Mouse (Mus musculus): ENCODE measurements at regions not wholly inside any gene's neighbourhood (a gene's known extent, or its start where the extent isn't known, plus 50 kb on each side); places are given as distances from the start of the nearest gene placed in this dataset.

- Histone ChIP-seq H3K4me2 (ENCODE audit: low read depth, low read length) (no peak overlapping the region), H3K27me3 (ENCODE audit: insufficient read depth, low read length) (no peaks in the 10 kb centered on the region), H3K27ac (no peak overlapping the region), H3K4me1 (ENCODE audit: insufficient read depth, low read length) (no peaks in the 10 kb centered on the region), H3K36me3 (ENCODE audit: insufficient read depth, low read length) (no peaks in the 10 kb centered on the region), H3K9me3 (ENCODE audit: low read length) (no peaks in the 10 kb centered on the region), H3K9ac (replicated peaks; ENCODE audit: low read length) (no peak overlapping the region), H3K4me3 (ENCODE audit: low read length) (no peak overlapping the region)
- DNase-seq (ENCODE audit: low spot score) (peak; percentile 16), ATAC-seq (no peak)
- no peak for TF ChIP-seq CTCF (IDR thresholded peaks at IDR 0.05; ENCODE audit: low read depth)
Observed at GRCm38 (mm10) chr1:108452776-108453175, 863.0 kb downstream of the Serpinb8 start.

- Histone ChIP-seq H3K9ac (replicated peaks; ENCODE audit: low read length) (no peak overlapping the region), H3K27me3 (ENCODE audit: insufficient read depth, low read length) (no peaks in the 10 kb centered on the region), H3K4me3 (ENCODE audit: low read length) (no peak overlapping the region), H3K4me1 (ENCODE audit: insufficient read depth, low read length) (no peaks in the 10 kb centered on the region), H3K4me2 (ENCODE audit: low read depth, low read length) (no peak overlapping the region), H3K9me3 (ENCODE audit: low read length) (no peaks in the 10 kb centered on the region), H3K27ac (no peak overlapping the region), H3K36me3 (ENCODE audit: insufficient read depth, low read length) (no peaks in the 10 kb centered on the region)
- DNase-seq (ENCODE audit: low spot score) (no peak), ATAC-seq (no peak)
- TF ChIP-seq CTCF (IDR thresholded peaks at IDR 0.05; ENCODE audit: low read depth): no peak
- 84% methylated on average over 2 of the region's 2 CpGs for WGBS
Observed at GRCm38 (mm10) chr1:108472031-108472430, 882.2 kb downstream of the Serpinb8 start.

GRCm38 (mm10) chr1:108498854-108499253 lies 909.0 kb downstream of the Serpinb8 start:
- no peak overlapping the region for H3K4me3 ChIP-seq (ENCODE audit: low read length)
- no peak for DNase-seq (ENCODE audit: low spot score)
- no peak for TF ChIP-seq CTCF (IDR thresholded peaks at IDR 0.05; ENCODE audit: low read depth)
- no peaks in the 10 kb centered on the region for H3K27me3 ChIP-seq (ENCODE audit: insufficient read depth, low read length)
- no peak for ATAC-seq
- no peaks in the 10 kb centered on the region for H3K9me3 ChIP-seq (ENCODE audit: low read length)
- no peak overlapping the region for H3K27ac ChIP-seq
- H3K4me2 ChIP-seq (ENCODE audit: low read depth, low read length): no peak overlapping the region
- no peak overlapping the region for H3K9ac ChIP-seq (replicated peaks; ENCODE audit: low read length)
- H3K36me3 ChIP-seq (ENCODE audit: insufficient read depth, low read length): no peaks in the 10 kb centered on the region
- no peaks in the 10 kb centered on the region for H3K4me1 ChIP-seq (ENCODE audit: insufficient read depth, low read length)
- WGBS: 70% methylated on average over 1 of the region's 1 CpGs

GRCm38 (mm10) chr1:108527424-108527823 lies 937.6 kb downstream of the Serpinb8 start:
- H3K4me3 ChIP-seq (ENCODE audit: low read length): no peak overlapping the region
- no peaks in the 10 kb centered on the region for H3K4me1 ChIP-seq (ENCODE audit: insufficient read depth, low read length)
- no peaks in the 10 kb centered on the region for H3K36me3 ChIP-seq (ENCODE audit: insufficient read depth, low read length)
- no peaks in the 10 kb centered on the region for H3K9me3 ChIP-seq (ENCODE audit: low read length)
- no peak overlapping the region for H3K27ac ChIP-seq
- WGBS: 74% methylated on average over 2 of the region's 2 CpGs
- H3K9ac ChIP-seq (replicated peaks; ENCODE audit: low read length): no peak overlapping the region
- ATAC-seq: no peak
- H3K4me2 ChIP-seq (ENCODE audit: low read depth, low read length): no peak overlapping the region
- TF ChIP-seq CTCF (IDR thresholded peaks at IDR 0.05; ENCODE audit: low read depth): no peak
- no peaks in the 10 kb centered on the region for H3K27me3 ChIP-seq (ENCODE audit: insufficient read depth, low read length)
- no peak for DNase-seq (ENCODE audit: low spot score)

GRCm38 (mm10) chr1:108538238-108538637 lies 948.4 kb downstream of the Serpinb8 start:
- DNase-seq (ENCODE audit: low spot score) (no peak), ATAC-seq (no peak)
- Histone ChIP-seq H3K27me3 (ENCODE audit: insufficient read depth, low read length) (no peaks in the 10 kb centered on the region), H3K4me3 (ENCODE audit: low read length) (no peak overlapping the region), H3K4me1 (ENCODE audit: insufficient read depth, low read length) (no peaks in the 10 kb centered on the region), H3K9me3 (ENCODE audit: low read length) (no peaks in the 10 kb centered on the region), H3K4me2 (ENCODE audit: low read depth, low read length) (no peak overlapping the region), H3K36me3 (ENCODE audit: insufficient read depth, low read length) (no peaks in the 10 kb centered on the region), H3K9ac (replicated peaks; ENCODE audit: low read length) (no peak overlapping the region), H3K27ac (no peak overlapping the region)
- no peak for TF ChIP-seq CTCF (IDR thresholded peaks at IDR 0.05; ENCODE audit: low read depth)
- 68% methylated on average over 11 of the region's 11 CpGs for WGBS

- H3K4me3 ChIP-seq (ENCODE audit: low read length): no peak overlapping the region
- TF ChIP-seq CTCF (IDR thresholded peaks at IDR 0.05; ENCODE audit: low read depth): no peak
- no peaks in the 10 kb centered on the region for H3K36me3 ChIP-seq (ENCODE audit: insufficient read depth, low read length)
- H3K9me3 ChIP-seq (ENCODE audit: low read length): no peaks in the 10 kb centered on the region
- DNase-seq (ENCODE audit: low spot score) (no peak), ATAC-seq (no peak)
- WGBS: 61% methylated on average over 2 of the region's 2 CpGs
- no peaks in the 10 kb centered on the region for H3K27me3 ChIP-seq (ENCODE audit: insufficient read depth, low read length)
- H3K9ac ChIP-seq (replicated peaks; ENCODE audit: low read length): no peak overlapping the region
- no peaks in the 10 kb centered on the region for H3K4me1 ChIP-seq (ENCODE audit: insufficient read depth, low read length)
- H3K27ac ChIP-seq: no peak overlapping the region
- H3K4me2 ChIP-seq (ENCODE audit: low read depth, low read length): no peak overlapping the region
Observed at GRCm38 (mm10) chr1:108548721-108549120, 958.9 kb downstream of the Serpinb8 start.

- Histone ChIP-seq H3K4me2 (ENCODE audit: low read depth, low read length) (no peak overlapping the region), H3K9ac (replicated peaks; ENCODE audit: low read length) (no peak overlapping the region), H3K4me3 (ENCODE audit: low read length) (no peak overlapping the region), H3K27ac (no peak overlapping the region), H3K4me1 (ENCODE audit: insufficient read depth, low read length) (no peaks in the 10 kb centered on the region), H3K27me3 (ENCODE audit: insufficient read depth, low read length) (no peaks in the 10 kb centered on the region), H3K9me3 (ENCODE audit: low read length) (no peaks in the 10 kb centered on the region), H3K36me3 (ENCODE audit: insufficient read depth, low read length) (no peaks in the 10 kb centered on the region)
- no peak for TF ChIP-seq CTCF (IDR thresholded peaks at IDR 0.05; ENCODE audit: low read depth)
- no peak for DNase-seq (ENCODE audit: low spot score)
- ATAC-seq: no peak
- WGBS: 86% methylated on average over 1 of the region's 1 CpGs
Observed at GRCm38 (mm10) chr1:108558882-108559281, 969.1 kb downstream of the Serpinb8 start.
